Comparison of ENCODE assay signal across 7 mouse cellular contexts in genomic region chr11:88203712-88204532, GRCm38 (mm10). TPM values are rescaled to one million over a fixed set of nuclear protein-coding genes. Genes with fewer than 3 reads are reported as not detected.
DNase-seq lines count a peak whose midpoint lies in the region; ATAC-seq lines count a peak whose summit lies in the region.

Mrps23 (plus strand) TSS chr11:88204388.

- intact Hi-C loops in gastrocnemius, postnatal 36 days (cut with DNase I): no loop called here
- intact Hi-C loops in left cerebral cortex, postnatal 25 days (cut with DNase I): loop anchor here (5.0 kb wide), 1 partner anchor 217 kb away; the partner anchor contains the start of gene Dynll2

- H3K4me2 ChIP-seq in intestine, embryonic 15.5 days (replicated peaks): peak within 1 kb of the TSS; percentile 72

- ATAC-seq in intestine, embryonic 15.5 days: peak; percentile 97

- peak; percentile 79 to 86 for DNase-seq in adrenal gland, adult 18-20 months (ENCODE audit: low spot score in 2 of 2)
- peak; percentile 97 for DNase-seq in embryo, embryonic 11 days
- DNase-seq in gastrocnemius, postnatal 36 days: peak; percentile 86 to 89
- peak; percentile 91 to 96 for DNase-seq in left cerebral cortex, postnatal 25 days (ENCODE audit: low spot score in 2 of 2)
- DNase-seq in midbrain, embryonic 10.5 days (ENCODE audit: low spot score): peak; percentile 96
- DNase-seq in right cerebral cortex, postnatal 4 days: peak; percentile 86

- 0 out of 2 replicates have a peak, but pooled peaks cover 3% of the 10 kb centered on the region for H3K36me3 ChIP-seq in intestine, embryonic 15.5 days
- peaks cover 32% of the 10 kb centered on the region for H3K36me3 ChIP-seq in midbrain, embryonic 10.5 days

- no peaks in the 10 kb centered on the region for H3K9me3 ChIP-seq in intestine, embryonic 15.5 days
- no peaks in the 10 kb centered on the region for H3K9me3 ChIP-seq in midbrain, embryonic 10.5 days (replicated peaks)

- under 1% methylated on average over 51 of the region's 51 CpGs for WGBS in intestine, embryonic 15.5 days
- under 1% methylated on average over 51 of the region's 51 CpGs for WGBS in midbrain, embryonic 10.5 days

- peak within 1 kb of the TSS; percentile 63 for H3K4me3 ChIP-seq in intestine, embryonic 15.5 days (replicated peaks)
- H3K4me3 ChIP-seq in midbrain, embryonic 10.5 days: peak within 1 kb of the TSS; percentile 69

- H3K9ac ChIP-seq in intestine, embryonic 15.5 days: peak within 1 kb of the TSS; percentile 64

- H3K27me3 ChIP-seq in intestine, embryonic 15.5 days (replicated peaks): no peaks in the 10 kb centered on the region
- 0 out of 2 replicates have a peak, but pooled peaks cover 7% of the 10 kb centered on the region for H3K27me3 ChIP-seq in midbrain, embryonic 10.5 days (ENCODE audit: low read depth, poor library complexity, severe bottlenecking)

- H3K27ac ChIP-seq in intestine, embryonic 15.5 days: peak within 1 kb of the TSS; percentile 91
- H3K27ac ChIP-seq in midbrain, embryonic 10.5 days (replicated peaks): peak within 1 kb of the TSS; percentile 91

- peaks cover 9% of the 10 kb centered on the region for H3K4me1 ChIP-seq in intestine, embryonic 15.5 days (replicated peaks)
- H3K4me1 ChIP-seq in midbrain, embryonic 10.5 days: peaks cover 41% of the 10 kb centered on the region

RNA-seq across cellular contexts. Expression of gene Mrps23, which starts in this region (rescaled TPM):
- total RNA-seq in adrenal gland, adult 18-20 months (2021): 100 to 1,000 TPM; 173 to 206 TPM
- 100 to 1,000 TPM; 123 to 140 TPM for total RNA-seq in gastrocnemius, postnatal 36 days (2021)
- 59.6 and 62.3 TPM in 2 replicates for polyA plus RNA-seq in intestine, embryonic 15.5 days (2015; fragmentation: Nextera tagmentation; extraction: Ambion mirVana)
- 10 to 100 TPM; 73.6 to 74.5 TPM for total RNA-seq in left cerebral cortex, postnatal 25 days (2021)
- polyA plus RNA-seq in midbrain, embryonic 10.5 days (2016; fragmentation: Nextera tagmentation; extraction: Ambion mirVana): 70.6 and 78.8 TPM in 2 replicates

Comparison
In these comparisons a context has a peak if more than half of its experiments do, and no peak if none do; other contexts are left out.
1. Peak in every context shown above with its lines: DNase-seq, ATAC-seq, H3K4me3 ChIP-seq and H3K27ac ChIP-seq.